In the genomic region with DNA sequence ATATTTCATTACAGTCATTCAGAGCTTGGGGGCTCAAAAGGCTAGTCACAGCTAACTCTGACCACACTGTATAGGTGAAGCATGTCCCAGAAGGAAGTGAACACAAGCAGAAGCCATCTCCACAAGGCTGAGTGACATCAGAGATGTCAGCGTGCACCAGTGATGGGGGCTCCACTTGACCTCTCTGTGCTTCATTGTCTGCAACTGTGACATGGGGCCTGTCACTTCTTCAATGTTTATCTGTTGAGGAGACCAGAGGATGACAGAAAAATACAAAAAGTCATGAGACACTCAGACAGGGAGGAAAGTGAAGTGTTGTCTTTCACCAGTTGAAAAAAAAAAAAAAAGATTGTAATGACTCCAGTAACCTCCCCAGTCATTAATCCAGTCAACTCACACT, we compare ENCODE assay signal across 32 mouse cellular contexts.
"Had no signal": no experiment of that assay in that cellular context is flagged by ENCODE, and none has a peak within 500 bp of the region (broad histone marks: within the 10 kb centered on the region; RNA-seq: fewer than 3 reads in every experiment).

No protein-coding gene starts in this region.

- H3K27ac ChIP-seq: limb, embryonic 10.5 days; limb, embryonic 12.5 days; limb, embryonic 13.5 days; limb, embryonic 15.5 days; liver, embryonic 12.5 days; liver, embryonic 13.5 days; liver, embryonic 14.5 days; liver, embryonic 15.5 days; lung, embryonic 15.5 days; macrophage; midbrain, embryonic 10.5 days; midbrain, embryonic 12.5 days; midbrain, embryonic 13.5 days; midbrain, embryonic 15.5 days; neural tube, embryonic 12.5 days had no signal

- DNase-seq: left cerebral cortex, postnatal 4 days; liver; liver, embryonic 13.5 days; liver, postnatal 0 days; lung, adult 18-20 months; lung, adult 2 months; lung, embryonic 14.5 days; lung, postnatal 10 days; lung, postnatal 14 days; lung, postnatal 36 days; lung, postnatal 4 days; midbrain, embryonic 14.5 days had no signal

- H3K4me2 ChIP-seq: limb, embryonic 12.5 days; limb, embryonic 13.5 days; limb, embryonic 15.5 days; liver, embryonic 11.5 days; liver, embryonic 12.5 days; liver, embryonic 13.5 days; liver, embryonic 15.5 days; lung, embryonic 14.5 days; lung, embryonic 15.5 days; midbrain, embryonic 11.5 days; midbrain, embryonic 12.5 days; midbrain, embryonic 13.5 days; midbrain, embryonic 15.5 days; neural tube, embryonic 12.5 days had no signal

- H3K9ac ChIP-seq: limb, embryonic 12.5 days; limb, embryonic 13.5 days; limb, embryonic 15.5 days; liver, embryonic 12.5 days; liver, embryonic 13.5 days; liver, embryonic 14.5 days; liver, embryonic 15.5 days; liver, postnatal 0 days; lung, embryonic 14.5 days; lung, embryonic 15.5 days; midbrain, embryonic 12.5 days; midbrain, embryonic 13.5 days; midbrain, embryonic 15.5 days; neural tube, embryonic 12.5 days had no signal

- H3K4me1 ChIP-seq: limb, embryonic 15.5 days; liver, embryonic 12.5 days; liver, embryonic 13.5 days; liver, embryonic 15.5 days; megakaryocyte, embryonic 14.5 days; neural tube, embryonic 12.5 days had no signal

- H3K36me3 ChIP-seq: limb, embryonic 10.5 days; limb, embryonic 12.5 days; limb, embryonic 13.5 days; limb, embryonic 15.5 days; liver, embryonic 12.5 days; liver, embryonic 13.5 days; liver, embryonic 15.5 days; lung, embryonic 15.5 days; midbrain, embryonic 10.5 days; midbrain, embryonic 12.5 days; midbrain, embryonic 13.5 days; midbrain, embryonic 15.5 days; neural tube, embryonic 12.5 days had no signal

- H3K4me3 ChIP-seq: limb, embryonic 10.5 days; limb, embryonic 12.5 days; limb, embryonic 13.5 days; limb, embryonic 15.5 days; liver, embryonic 12.5 days; liver, embryonic 13.5 days; liver, embryonic 15.5 days; lung, embryonic 15.5 days; megakaryocyte, embryonic 14.5 days; midbrain, embryonic 10.5 days; midbrain, embryonic 12.5 days; midbrain, embryonic 13.5 days; midbrain, embryonic 15.5 days; myocyte; neural tube, embryonic 12.5 days had no signal

- ATAC-seq: liver, embryonic 12.5 days; liver, postnatal 0 days; lung, postnatal 0 days; midbrain, embryonic 13.5 days; midbrain, embryonic 15.5 days; midbrain, embryonic 16.5 days had no signal

- H3K9me3 ChIP-seq: limb, embryonic 10.5 days; limb, embryonic 12.5 days; limb, embryonic 13.5 days; limb, embryonic 15.5 days; liver, embryonic 12.5 days; liver, embryonic 13.5 days; liver, embryonic 15.5 days; lung, embryonic 15.5 days; midbrain, embryonic 10.5 days; midbrain, embryonic 12.5 days; midbrain, embryonic 13.5 days; midbrain, embryonic 15.5 days; neural tube, embryonic 12.5 days had no signal

- H3K27me3 ChIP-seq: limb, embryonic 12.5 days; limb, embryonic 13.5 days; limb, embryonic 15.5 days; liver, embryonic 12.5 days; liver, embryonic 13.5 days; liver, embryonic 15.5 days; lung, embryonic 15.5 days; megakaryocyte, embryonic 14.5 days; midbrain, embryonic 15.5 days; neural tube, embryonic 12.5 days had no signal
